Mouse (Mus musculus) hindbrain, embryonic 11.5 days (tissue): ENCODE results near the gene Pla2g5. TPM values are rescaled to one million over a fixed set of nuclear protein-coding genes. Genes with fewer than 3 reads are reported as not detected.

ENCODE experiments used
- ATAC-seq: fragments of 200-750 bp; cut with Nextera tagmentation; 2 replicates; pipeline ENCODE4 v1.8.0; 2017; ENCODE audit warnings: mild to moderate bottlenecking, moderate TSS enrichment, moderate library complexity; ENCODE audit not compliant: low FRiP score
- DNase-seq: peaks from one replicate; pipeline ENCODE4 v3.0.0-alpha.2; 2015; ENCODE audit warnings: low spot score
- H3K27ac ChIP-seq: fragments of 300-500 bp; sonication (generic); 2 replicates; pipeline ENCODE4 v1.5.1; 2014; ENCODE audit warnings: mild to moderate bottlenecking, low read depth, low read length
- H3K27me3 ChIP-seq: fragments of 300-500 bp; sonication (generic); 2 replicates; pipeline ENCODE4 v1.6.1; 2014; ENCODE audit warnings: mild to moderate bottlenecking, low read length, moderate library complexity, mixed read lengths; ENCODE audit not compliant: control insufficient read depth, insufficient read depth
- H3K36me3 ChIP-seq: fragments of 300-500 bp; sonication (generic); 2 replicates; pipeline ENCODE4 v1.6.1; 2014; ENCODE audit warnings: mild to moderate bottlenecking, low read length, moderate library complexity, mixed read lengths; ENCODE audit not compliant: control insufficient read depth, insufficient read depth
- H3K4me1 ChIP-seq: fragments of 300-500 bp; sonication (generic); replicated peaks from 2 replicates; pipeline ENCODE4 v1.6.1; 2014; ENCODE audit warnings: low read length, mixed read lengths; ENCODE audit not compliant: control insufficient read depth, insufficient read depth
- H3K4me2 ChIP-seq: fragments of 300-500 bp; sonication (generic); replicated peaks from 2 replicates; pipeline ENCODE4 v1.6.1; 2014; ENCODE audit warnings: mild to moderate bottlenecking, low read depth, low read length
- H3K4me3 ChIP-seq: fragments of 300-500 bp; sonication (generic); 2 replicates; pipeline ENCODE4 v1.5.1; 2014; ENCODE audit warnings: low read depth, low read length
- H3K9ac ChIP-seq: fragments of 300-500 bp; sonication (generic); 2 replicates; pipeline ENCODE4 v1.6.1; 2014; ENCODE audit warnings: low read depth, low read length
- H3K9me3 ChIP-seq: fragments of 300-500 bp; sonication (generic); 2 replicates; pipeline ENCODE4 v1.6.1; 2016; ENCODE audit warnings: low read length; ENCODE audit not compliant: control insufficient read depth
- WGBS: fragments of 180-500 bp; shearing (Covaris S2); extraction: QIAGEN DNeasy Blood & Tissue Kit; methylation state at CpG from one replicate; pipeline ENCODE4 v1.1.7; 2014; 5-methylcytosine and 5-hydroxymethylcytosine counted together
- polyA plus RNA-seq: library from polyadenylated mRNA; unstranded; fragments of >200 nt; fragmentation: Nextera tagmentation; extraction: Ambion mirVana; gene quantifications from 2 replicates; pipeline ENCODE4 v1.2.1, GENCODE M21; 2014

The Pla2g5 gene
- polyA plus RNA-seq, 1 experiment from 2014 or later: 0.39 TPM

GRCm38 (mm10) chr4:138755439-138755838, 107.8 kb downstream of the Pla2g5 start:
- H3K9ac ChIP-seq: no peak overlapping the region
- H3K27me3 ChIP-seq: no peaks in the 10 kb centered on the region
- ATAC-seq (no peak), DNase-seq (no peak)
- no peaks in the 10 kb centered on the region for H3K9me3 ChIP-seq
- H3K36me3 ChIP-seq: no peaks in the 10 kb centered on the region
- H3K4me1 ChIP-seq: no peaks in the 10 kb centered on the region; the same call in 1 of the 2 replicates
- no peak overlapping the region for H3K4me3 ChIP-seq
- no peak overlapping the region for H3K4me2 ChIP-seq
- 81% methylated on average over 4 of the region's 4 CpGs for WGBS
- no peak overlapping the region for H3K27ac ChIP-seq

- Histone ChIP-seq H3K27ac (no peak overlapping the region), H3K9ac (no peak overlapping the region), H3K4me1 (no peaks in the 10 kb centered on the region; the same call in 1 of the 2 replicates), H3K4me3 (no peak overlapping the region), H3K9me3 (no peaks in the 10 kb centered on the region), H3K36me3 (no peaks in the 10 kb centered on the region), H3K27me3 (no peaks in the 10 kb centered on the region), H3K4me2 (no peak overlapping the region)
- DNase-seq: no peak
- 88% methylated on average over 9 of the region's 9 CpGs for WGBS
- no peak for ATAC-seq
Measured at GRCm38 (mm10) chr4:138754432-138754831, 108.8 kb downstream of the Pla2g5 start.

DNA sequence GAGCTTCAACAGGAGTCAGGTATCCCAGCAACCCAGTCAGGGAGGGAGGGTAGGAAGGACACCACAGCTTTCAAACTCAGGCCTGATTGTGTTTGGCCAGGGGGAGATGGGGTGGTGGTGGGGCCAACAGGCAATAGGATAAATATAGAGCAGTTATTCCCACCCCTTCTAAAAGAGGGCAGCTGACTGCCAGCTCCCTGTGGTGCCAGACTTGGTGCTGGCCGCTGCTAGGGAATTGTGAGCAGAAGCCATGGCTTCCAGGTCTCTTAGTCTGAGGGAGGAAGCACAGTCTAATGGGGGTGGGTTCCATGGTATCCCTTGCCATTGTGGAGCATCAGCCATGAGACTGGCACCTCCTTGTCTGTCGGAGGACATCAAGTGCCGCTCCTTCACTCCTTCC, 109.7 kb downstream of the Pla2g5 start:
- Histone ChIP-seq H3K4me3 (no peak overlapping the region), H3K4me1 (no peaks in the 10 kb centered on the region; the same call in 1 of the 2 replicates), H3K27me3 (no peaks in the 10 kb centered on the region), H3K36me3 (no peaks in the 10 kb centered on the region), H3K4me2 (no peak overlapping the region), H3K9me3 (no peaks in the 10 kb centered on the region), H3K9ac (no peak overlapping the region), H3K27ac (no peak overlapping the region)
- no peak for ATAC-seq
- 74% methylated on average over 3 of the region's 3 CpGs for WGBS
- no peak for DNase-seq

- WGBS: 90% methylated on average over 6 of the region's 6 CpGs
- Histone ChIP-seq H3K9me3 (no peaks in the 10 kb centered on the region), H3K4me2 (no peak overlapping the region), H3K4me3 (no peak overlapping the region), H3K36me3 (no peaks in the 10 kb centered on the region), H3K27ac (no peak overlapping the region), H3K9ac (no peak overlapping the region), H3K4me1 (no peaks in the 10 kb centered on the region; the same call in 1 of the 2 replicates), H3K27me3 (no peaks in the 10 kb centered on the region)
- ATAC-seq (no peak), DNase-seq (no peak)
Measured at GRCm38 (mm10) chr4:138752603-138753002, 110.7 kb downstream of the Pla2g5 start.

Other genes starting within 250 kb of the Pla2g5 start
- 0.46 and 0.77 TPM in 2 replicates for gene Vwa5b1, start 227.6 kb downstream of the Pla2g5 start, polyA plus RNA-seq
- 0.48 and 0.68 TPM in 2 replicates for gene Pla2g2c, start 138.7 kb downstream of the Pla2g5 start, polyA plus RNA-seq
- gene Ubxn10, start 126.3 kb downstream of the Pla2g5 start, polyA plus RNA-seq: 2.8 and 4.3 TPM in 2 replicates
- gene Pla2g2f, start 105.9 kb downstream of the Pla2g5 start, polyA plus RNA-seq: 0.12 TPM in 1 of 2 replicates, not detected in the other
- 0.84 and 1.5 TPM in 2 replicates for gene Pla2g2d, start 87.7 kb downstream of the Pla2g5 start, polyA plus RNA-seq
- gene Gm13030, start 10.5 kb upstream of the Pla2g5 start, polyA plus RNA-seq: not detected in 2 replicates
- not detected in 2 replicates for gene Pla2g2e, start 14.5 kb upstream of the Pla2g5 start, polyA plus RNA-seq
- gene Otud3, start 50.5 kb upstream of the Pla2g5 start, polyA plus RNA-seq: 3.1 and 3.5 TPM in 2 replicates
- not detected in 2 replicates for gene Rnf186, start 103.6 kb upstream of the Pla2g5 start, polyA plus RNA-seq
- 0.61 and 1.3 TPM in 2 replicates for gene Tmco4, start 109.4 kb upstream of the Pla2g5 start, polyA plus RNA-seq
- not detected in 2 replicates for gene Htr6, start 212.1 kb upstream of the Pla2g5 start, polyA plus RNA-seq
- 17.2 and 19.6 TPM in 2 replicates for gene Nbl1, start 229.5 kb upstream of the Pla2g5 start, polyA plus RNA-seq